Mouse (Mus musculus) erythroblast, embryonic 14.5 days (primary cell): ENCODE measurements around the gene Tmem220.

Experiments used
- GATA1 ChIP-seq: IDR thresholded peaks from 2 replicates; pipeline ENCODE4 v1.6.1; 2012; ENCODE audit warnings: low read length, inconsistent platforms, mixed read lengths
- TAL1 ChIP-seq: IDR thresholded peaks from 3 replicates; pipeline ENCODE4 v1.6.1; 2012; ENCODE audit warnings: low read length, inconsistent platforms, mixed read lengths

DNA sequence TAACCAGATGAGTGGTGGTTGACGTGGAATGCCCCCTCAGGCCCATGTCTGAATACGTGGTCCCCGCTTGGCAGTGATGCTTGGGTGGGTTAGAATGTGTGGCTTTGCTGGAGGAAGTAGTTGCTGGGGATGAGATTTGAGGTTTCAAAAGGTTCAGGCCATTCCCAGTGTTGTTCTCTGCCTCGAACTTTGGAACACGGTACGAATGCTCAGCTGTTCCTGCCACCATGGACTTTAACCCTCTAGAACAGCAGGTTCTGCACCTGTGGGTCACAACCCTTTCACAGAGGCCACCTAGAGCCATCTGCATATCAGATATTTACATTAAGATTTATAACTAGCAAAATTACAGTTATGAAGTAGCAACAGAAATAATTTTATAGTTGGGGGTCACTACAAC is 11.3 kb downstream of the Tmem220 start:
- TF ChIP-seq TAL1 (no peak), GATA1 (no peak)
